Mouse (Mus musculus) frontal cortex, postnatal 10 days (tissue): ENCODE measurements around the gene Gm20388.

Experiments used
- DNase-seq, 2 experiments: peaks; one replicate each; pipeline ENCODE4 v3.0.0; 2022; ENCODE audit warnings: low spot score in 2 of 2, mixed read lengths in 1 of 2

The Gm20388 gene

GRCm38 (mm10) chr8:122667854-122668253, 2757.2 kb downstream of the Gm20388 start:
- DNase-seq: no peak

- no peak for DNase-seq
Measured at GRCm38 (mm10) chr8:122669370-122669769, 2758.7 kb downstream of the Gm20388 start.

GRCm38 (mm10) chr8:122670001-122670400, 2759.4 kb downstream of the Gm20388 start:
- no peak for DNase-seq

GRCm38 (mm10) chr8:122670718-122671117, 2760.1 kb downstream of the Gm20388 start:
- no peak for DNase-seq

GRCm38 (mm10) chr8:122671894-122672293, 2761.3 kb downstream of the Gm20388 start:
- DNase-seq: no peak

GRCm38 (mm10) chr8:122673989-122674388, 2763.3 kb downstream of the Gm20388 start:
- no peak for DNase-seq

- DNase-seq: no peak
Measured at GRCm38 (mm10) chr8:122674999-122675398, 2764.4 kb downstream of the Gm20388 start.

GRCm38 (mm10) chr8:122675596-122676420, 2765.2 kb downstream of the Gm20388 start:
- no peak for DNase-seq

GRCm38 (mm10) chr8:122676621-122677480, 2766.2 kb downstream of the Gm20388 start:
- peak in 1 of 2 experiments; percentile 53 for DNase-seq

- peak in 1 of 2 experiments; percentile 39 for DNase-seq
Measured at GRCm38 (mm10) chr8:122677481-122678021, 2766.9 kb downstream of the Gm20388 start.

- DNase-seq: peak; percentile 56 to 80
Measured at GRCm38 (mm10) chr8:122678061-122678895, 2767.6 kb downstream of the Gm20388 start.

- no peak for DNase-seq
Measured at GRCm38 (mm10) chr8:122678896-122679210, 2768.2 kb downstream of the Gm20388 start.

GRCm38 (mm10) chr8:122679325-122679920, 2768.8 kb downstream of the Gm20388 start:
- DNase-seq: no peak

GRCm38 (mm10) chr8:122680171-122680570, 2769.5 kb downstream of the Gm20388 start:
- DNase-seq: no peak

GRCm38 (mm10) chr8:122682820-122683219, 2772.2 kb downstream of the Gm20388 start:
- DNase-seq: no peak

GRCm38 (mm10) chr8:122685097-122685861, 2774.6 kb downstream of the Gm20388 start:
- DNase-seq: no peak

GRCm38 (mm10) chr8:122686879-122687278, 2776.2 kb downstream of the Gm20388 start:
- DNase-seq: no peak

- no peak for DNase-seq
Measured at GRCm38 (mm10) chr8:122689315-122689714, 2778.7 kb downstream of the Gm20388 start.

- DNase-seq: no peak
Measured at GRCm38 (mm10) chr8:122691018-122691417, 2780.4 kb downstream of the Gm20388 start.

GRCm38 (mm10) chr8:122692152-122692551, 2781.5 kb downstream of the Gm20388 start:
- no peak for DNase-seq
